Mouse (Mus musculus): Measurements from ENCODE around the gene Fis1. TPM values are rescaled to one million over a fixed set of nuclear protein-coding genes. Genes with fewer than 3 reads are reported as not detected.
"Not testable (repeated sequence)": the region's sequence is repeated elsewhere in the genome, so short reads cannot be mapped to it uniquely, and the experiment has no call there.

Gene Fis1
- total RNA-seq, 1 experiment from 2014 or later: 216 TPM

- no peak for ATAC-seq (replicated peaks; ENCODE audit: insufficient number of reproducible peaks, low FRiP score, low TSS enrichment, poor library complexity, severe bottlenecking)
These were observed 15.5 kb upstream of the Fis1 start for GRCm38 (mm10) chr5:136937621-136938020.

- ATAC-seq (replicated peaks; ENCODE audit: insufficient number of reproducible peaks, low FRiP score, low TSS enrichment, poor library complexity, severe bottlenecking): no peak
These were observed 13.8 kb upstream of the Fis1 start for GRCm38 (mm10) chr5:136939284-136939683.

GRCm38 (mm10) chr5:136940029-136940428, 13.0 kb upstream of the Fis1 start:
- ATAC-seq (replicated peaks; ENCODE audit: insufficient number of reproducible peaks, low FRiP score, low TSS enrichment, poor library complexity, severe bottlenecking): not testable (repeated sequence)

- no peak for ATAC-seq (replicated peaks; ENCODE audit: insufficient number of reproducible peaks, low FRiP score, low TSS enrichment, poor library complexity, severe bottlenecking)
These were observed 12.1 kb upstream of the Fis1 start for GRCm38 (mm10) chr5:136940845-136941560.

GRCm38 (mm10) chr5:136942781-136943180, 10.3 kb upstream of the Fis1 start:
- ATAC-seq (replicated peaks; ENCODE audit: insufficient number of reproducible peaks, low FRiP score, low TSS enrichment, poor library complexity, severe bottlenecking): no peak

- ATAC-seq (replicated peaks; ENCODE audit: insufficient number of reproducible peaks, low FRiP score, low TSS enrichment, poor library complexity, severe bottlenecking): no peak
These were observed 9.7 kb upstream of the Fis1 start for GRCm38 (mm10) chr5:136943382-136943781.

GRCm38 (mm10) chr5:136945084-136945483, 8.0 kb upstream of the Fis1 start:
- no peak for ATAC-seq (replicated peaks; ENCODE audit: insufficient number of reproducible peaks, low FRiP score, low TSS enrichment, poor library complexity, severe bottlenecking)

GRCm38 (mm10) chr5:136947874-136948273, 5.2 kb upstream of the Fis1 start:
- no peak for ATAC-seq (replicated peaks; ENCODE audit: insufficient number of reproducible peaks, low FRiP score, low TSS enrichment, poor library complexity, severe bottlenecking)

- not testable (repeated sequence) for ATAC-seq (replicated peaks; ENCODE audit: insufficient number of reproducible peaks, low FRiP score, low TSS enrichment, poor library complexity, severe bottlenecking)
These were observed 3.3 kb upstream of the Fis1 start for GRCm38 (mm10) chr5:136949551-136950336.

- ATAC-seq (replicated peaks; ENCODE audit: insufficient number of reproducible peaks, low FRiP score, low TSS enrichment, poor library complexity, severe bottlenecking): no peak
These were observed 2.6 kb upstream of the Fis1 start for GRCm38 (mm10) chr5:136950521-136950920.

- no peak for ATAC-seq (replicated peaks; ENCODE audit: insufficient number of reproducible peaks, low FRiP score, low TSS enrichment, poor library complexity, severe bottlenecking)
These were observed 922 bp upstream of the Fis1 start for GRCm38 (mm10) chr5:136952153-136952552.

GRCm38 (mm10) chr5:136953440-136953951, 421 bp downstream of the Fis1 start:
- ATAC-seq (replicated peaks; ENCODE audit: insufficient number of reproducible peaks, low FRiP score, low TSS enrichment, poor library complexity, severe bottlenecking): peak; percentile 80

GRCm38 (mm10) chr5:136955622-136956021, 2.5 kb downstream of the Fis1 start:
- ATAC-seq (replicated peaks; ENCODE audit: insufficient number of reproducible peaks, low FRiP score, low TSS enrichment, poor library complexity, severe bottlenecking): no peak

GRCm38 (mm10) chr5:136957250-136957649, 4.2 kb downstream of the Fis1 start:
- no peak for ATAC-seq (replicated peaks; ENCODE audit: insufficient number of reproducible peaks, low FRiP score, low TSS enrichment, poor library complexity, severe bottlenecking)

GRCm38 (mm10) chr5:136958991-136959605, 6.0 kb downstream of the Fis1 start:
- ATAC-seq (replicated peaks; ENCODE audit: insufficient number of reproducible peaks, low FRiP score, low TSS enrichment, poor library complexity, severe bottlenecking): no peak

GRCm38 (mm10) chr5:136960053-136960452, 7.0 kb downstream of the Fis1 start:
- ATAC-seq (replicated peaks; ENCODE audit: insufficient number of reproducible peaks, low FRiP score, low TSS enrichment, poor library complexity, severe bottlenecking): no peak

GRCm38 (mm10) chr5:136961334-136961982, 8.4 kb downstream of the Fis1 start:
- ATAC-seq (replicated peaks; ENCODE audit: insufficient number of reproducible peaks, low FRiP score, low TSS enrichment, poor library complexity, severe bottlenecking): no peak

- peak; percentile 90 for ATAC-seq (replicated peaks; ENCODE audit: insufficient number of reproducible peaks, low FRiP score, low TSS enrichment, poor library complexity, severe bottlenecking)
These were observed 8.9 kb downstream of the Fis1 start for GRCm38 (mm10) chr5:136961983-136962461.

- ATAC-seq (replicated peaks; ENCODE audit: insufficient number of reproducible peaks, low FRiP score, low TSS enrichment, poor library complexity, severe bottlenecking): peak; percentile 77
These were observed 9.4 kb downstream of the Fis1 start for GRCm38 (mm10) chr5:136962501-136962900.
